ENCODE assay signal across 8 mouse cellular contexts in the genomic region with DNA sequence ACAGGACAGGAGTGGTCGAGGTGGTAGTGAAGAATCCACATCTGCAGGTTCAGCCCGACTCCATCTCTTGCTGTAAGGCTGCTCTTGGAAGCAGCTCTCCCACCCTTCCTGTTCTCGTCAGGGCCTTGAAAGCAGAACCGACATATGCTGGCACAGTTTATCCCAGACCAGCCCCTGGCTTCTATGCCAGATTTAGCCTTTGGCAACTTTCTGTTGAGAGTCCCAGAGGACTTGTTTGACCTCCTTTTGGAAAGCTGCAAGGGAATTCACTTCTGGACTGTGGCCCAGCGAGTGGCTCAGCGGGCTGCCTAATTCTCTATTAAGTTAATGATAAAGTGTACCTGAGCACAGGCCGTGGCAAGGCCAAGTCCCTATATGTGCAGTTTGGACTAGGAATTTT. TPM values are rescaled to one million over a fixed set of nuclear protein-coding genes. Genes with fewer than 3 reads are reported as not detected.
DNase-seq lines count a peak whose midpoint lies in the region; ATAC-seq and TF ChIP-seq lines count a peak whose summit lies in the region.
"Had no signal": no experiment of that assay in that cellular context is flagged by ENCODE, and none has a peak within 500 bp of the region (broad histone marks: within the 10 kb centered on the region; RNA-seq: fewer than 3 reads in every experiment).

No protein-coding gene starts in this region.

- no peaks in the 10 kb centered on the region for H3K36me3 ChIP-seq in liver, postnatal 0 days (replicated peaks; ENCODE audit: insufficient read depth, low read length)

- DNase-seq in 3T3-L1 (ENCODE audit: low read depth, low spot score), result peak; percentile 73
- peak; percentile 73 for DNase-seq in Muller cell, postnatal 12 days (ENCODE audit: inconsistent ontology term)
- DNase-seq in gastrocnemius, adult 18-20 months (ENCODE audit: low spot score), result peak; percentile 78
- peak; percentile 80 for DNase-seq in kidney, postnatal 14 days
- no peak for DNase-seq in liver, postnatal 0 days
- DNase-seq in left cerebral cortex, adult 11 months (ENCODE audit: low spot score), result no peak
- no peak for DNase-seq in left cerebral cortex, adult 8-10 months (ENCODE audit: low spot score in 2 of 2)

- H3K9me3 ChIP-seq in liver, postnatal 0 days (ENCODE audit: low read length), result no peaks in the 10 kb centered on the region

- no peaks in the 10 kb centered on the region for H3K27me3 ChIP-seq in liver, postnatal 0 days (ENCODE audit: insufficient read depth, low read length)

- no peaks in the 10 kb centered on the region for H3K4me1 ChIP-seq in liver, postnatal 0 days (ENCODE audit: insufficient read depth)

- no peak for TF ChIP-seq CTCF in liver, postnatal 0 days (IDR thresholded peaks at IDR 0.05; ENCODE audit: low read depth)

- no peak overlapping the region for H3K4me3 ChIP-seq in liver, postnatal 0 days (ENCODE audit: low read depth, low read length)
- H3K4me3 ChIP-seq: erythroblast, embryonic 14.5 days had no signal

- 67% methylated on average over 7 of the region's 7 CpGs for WGBS in liver, postnatal 0 days (ENCODE audit: insufficient replicate concordance)

- no peak for ATAC-seq in liver, postnatal 0 days

- no peak overlapping the region for H3K9ac ChIP-seq in liver, postnatal 0 days (replicated peaks)

- TF ChIP-seq EP300 in liver, postnatal 0 days (IDR thresholded peaks at IDR 0.05; ENCODE audit: low read depth), result no peak

- H3K4me2 ChIP-seq in liver, postnatal 0 days (ENCODE audit: low read depth, low read length), result no peak overlapping the region

- H3K27ac ChIP-seq in liver, postnatal 0 days (ENCODE audit: low read depth), result no peak overlapping the region

RNA-seq across cellular contexts. Expression of gene Tanc2, which starts 15.5 kb away (rescaled TPM):
- 1 to 10 TPM; 7.0 to 7.8 TPM for total RNA-seq in gastrocnemius, adult 18-20 months (2021)
- 1.5 and 1.8 TPM in 2 replicates for polyA plus RNA-seq in liver, postnatal 0 days (2015; fragmentation: Nextera tagmentation; extraction: Ambion mirVana)
- total RNA-seq in left cerebral cortex, adult 8-10 months (2022), result 100 to 1,000 TPM; 209 to 233 (median 215) TPM

Comparison
In these comparisons a context has a peak if more than half of its experiments do, and no peak if none do; other contexts are left out.
1. DNase-seq: peak in 3T3-L1 (single experiment), Muller cell, postnatal 12 days (single experiment), gastrocnemius, adult 18-20 months (single experiment) and kidney, postnatal 14 days (single experiment); none in liver, postnatal 0 days (single experiment), left cerebral cortex, adult 11 months (single experiment) and left cerebral cortex, adult 8-10 months (0 of 2).
2. RNA of gene Tanc2, which starts 15.5 kb away (total RNA-seq): 209 to 233 TPM in left cerebral cortex, adult 8-10 months; 7.0 to 7.8 TPM in gastrocnemius, adult 18-20 months; every median in the first group is over 10 times any median in the second.